Mouse (Mus musculus) hindbrain, postnatal 0 days (tissue): Measurements from ENCODE around the gene Ankrd44. TPM values are rescaled to one million over a fixed set of nuclear protein-coding genes. Genes with fewer than 3 reads are reported as not detected.

Experiments used
- ATAC-seq: fragments of 200-750 bp; cut with Nextera tagmentation; 2 replicates; pipeline ENCODE4 v1.8.0; 2017; ENCODE audit warnings: mild to moderate bottlenecking, moderate TSS enrichment, moderate library complexity
- DNase-seq: peaks from one replicate; pipeline ENCODE4 v3.0.0-alpha.2; 2015; ENCODE audit warnings: low spot score
- H3K27ac ChIP-seq: fragments of 300-500 bp; sonication (generic); 2 replicates; pipeline ENCODE4 v1.5.1; 2014; ENCODE audit warnings: mild to moderate bottlenecking
- H3K27me3 ChIP-seq: fragments of 300-500 bp; sonication (generic); 2 replicates; pipeline ENCODE4 v1.6.1; 2014; ENCODE audit warnings: low read length, mixed read lengths; ENCODE audit not compliant: insufficient read depth
- H3K36me3 ChIP-seq: fragments of 300-500 bp; sonication (generic); 2 replicates; pipeline ENCODE4 v1.6.1; 2014; ENCODE audit warnings: low read length, mixed read lengths; ENCODE audit not compliant: insufficient read depth
- H3K4me1 ChIP-seq: fragments of 300-500 bp; sonication (generic); 2 replicates; pipeline ENCODE4 v1.6.1; 2014; ENCODE audit warnings: antibody characterized with exemption, low read length, mixed read lengths; ENCODE audit not compliant: insufficient read depth
- H3K4me2 ChIP-seq: fragments of 300-500 bp; sonication (generic); 2 replicates; pipeline ENCODE4 v1.6.1; 2014; ENCODE audit warnings: low read depth, mild to moderate bottlenecking, low read length, moderate library complexity, mixed read lengths
- H3K4me3 ChIP-seq: fragments of 300-500 bp; sonication (generic); 2 replicates; pipeline ENCODE4 v1.5.1; 2014; ENCODE audit warnings: low read length
- H3K9ac ChIP-seq: fragments of 300-500 bp; sonication (generic); replicated peaks from 2 replicates; pipeline ENCODE4 v1.6.1; 2014; ENCODE audit warnings: mild to moderate bottlenecking, low read length, moderate library complexity, mixed read lengths
- H3K9me3 ChIP-seq: fragments of 300-500 bp; sonication (generic); 2 replicates; pipeline ENCODE4 v1.6.1; 2016; ENCODE audit warnings: low read length, mixed read lengths
- CTCF ChIP-seq: IDR thresholded peaks from 2 replicates; pipeline ENCODE4 v1.5.1; 2016; ENCODE audit warnings: antibody characterized with exemption, control low read depth, low read depth
- WGBS: fragments of 180-500 bp; shearing (Covaris S2); extraction: QIAGEN DNeasy Blood & Tissue Kit; methylation state at CpG from one replicate; pipeline ENCODE4 v1.1.7; 2014; 5-methylcytosine and 5-hydroxymethylcytosine counted together
- polyA plus RNA-seq: library from polyadenylated mRNA; unstranded; fragments of >200 nt; fragmentation: Nextera tagmentation; extraction: Ambion mirVana; gene quantifications from 2 replicates; pipeline ENCODE4 v1.2.1, GENCODE M21; 2015
- total RNA-seq: library from RNA; depleted of rRNA; stranded (reverse); fragments of >200 nt; gene quantifications from 2 replicates; pipeline ENCODE4 v1.2.3, GENCODE M21; 2014

The Ankrd44 gene
- total and polyA plus RNA-seq, 2 experiments from 2014 or later, result 13.7 to 82.9 TPM

GRCm38 (mm10) chr1:54907066-54907639, 19.0 kb downstream of the Ankrd44 start:
- DNase-seq (no peak), ATAC-seq (no peak)
- H3K36me3 ChIP-seq, result no peaks in the 10 kb centered on the region
- H3K9me3 ChIP-seq, result no peaks in the 10 kb centered on the region
- WGBS, result 54% methylated on average over 15 of the region's 15 CpGs
- no peak overlapping the region for H3K9ac ChIP-seq
- H3K4me1 ChIP-seq, result peaks cover 13% of the 10 kb centered on the region; the same call in 1 of the 2 replicates
- no peak overlapping the region for H3K27ac ChIP-seq
- H3K27me3 ChIP-seq, result no peaks in the 10 kb centered on the region
- TF ChIP-seq CTCF, result no peak
- H3K4me2 ChIP-seq, result no peak overlapping the region
- no peak overlapping the region for H3K4me3 ChIP-seq

- peak overlapping the region; percentile 51 for H3K27ac ChIP-seq
- DNase-seq (peak; percentile 30), ATAC-seq (peak; percentile 44)
- H3K4me1 ChIP-seq, result peaks cover 13% of the 10 kb centered on the region; the same call in 1 of the 2 replicates
- H3K27me3 ChIP-seq, result no peaks in the 10 kb centered on the region
- H3K4me2 ChIP-seq, result no peak overlapping the region
- H3K4me3 ChIP-seq, result no peak overlapping the region
- no peaks in the 10 kb centered on the region for H3K36me3 ChIP-seq
- H3K9ac ChIP-seq, result no peak overlapping the region
- no peaks in the 10 kb centered on the region for H3K9me3 ChIP-seq
- 70% methylated on average over 8 of the region's 8 CpGs for WGBS
- no peak for TF ChIP-seq CTCF
These were observed 19.9 kb downstream of the Ankrd44 start for GRCm38 (mm10) chr1:54906322-54906721.

DNA sequence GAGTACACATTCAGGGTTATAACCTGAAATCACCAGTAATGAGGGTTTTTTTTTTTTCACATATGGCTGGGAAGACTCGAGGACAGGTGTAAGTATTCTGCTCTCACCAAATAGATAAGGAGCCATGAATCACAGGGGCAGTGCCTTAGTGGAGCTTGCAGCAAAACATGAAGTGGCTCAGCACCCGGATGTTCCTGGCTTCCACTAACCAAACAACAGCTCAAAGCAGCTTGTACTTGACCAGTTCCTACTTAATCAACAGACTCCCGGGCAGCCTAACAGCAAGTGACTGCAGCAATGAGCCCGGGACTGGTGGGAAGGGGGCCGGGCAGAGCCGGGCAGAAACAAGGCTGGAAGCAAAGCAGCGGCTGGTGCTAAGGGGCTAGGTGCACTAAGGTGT, 20.6 kb downstream of the Ankrd44 start:
- H3K9me3 ChIP-seq, result no peaks in the 10 kb centered on the region
- H3K4me2 ChIP-seq, result no peak overlapping the region
- DNase-seq (no peak), ATAC-seq (no peak)
- no peak overlapping the region for H3K9ac ChIP-seq
- TF ChIP-seq CTCF, result no peak
- 75% methylated on average over 7 of the region's 7 CpGs for WGBS
- H3K27me3 ChIP-seq, result no peaks in the 10 kb centered on the region
- H3K4me1 ChIP-seq, result peaks cover 11% of the 10 kb centered on the region; the same call in 1 of the 2 replicates
- no peak overlapping the region for H3K4me3 ChIP-seq
- no peaks in the 10 kb centered on the region for H3K36me3 ChIP-seq
- H3K27ac ChIP-seq, result peak overlapping the region; percentile 51

DNA sequence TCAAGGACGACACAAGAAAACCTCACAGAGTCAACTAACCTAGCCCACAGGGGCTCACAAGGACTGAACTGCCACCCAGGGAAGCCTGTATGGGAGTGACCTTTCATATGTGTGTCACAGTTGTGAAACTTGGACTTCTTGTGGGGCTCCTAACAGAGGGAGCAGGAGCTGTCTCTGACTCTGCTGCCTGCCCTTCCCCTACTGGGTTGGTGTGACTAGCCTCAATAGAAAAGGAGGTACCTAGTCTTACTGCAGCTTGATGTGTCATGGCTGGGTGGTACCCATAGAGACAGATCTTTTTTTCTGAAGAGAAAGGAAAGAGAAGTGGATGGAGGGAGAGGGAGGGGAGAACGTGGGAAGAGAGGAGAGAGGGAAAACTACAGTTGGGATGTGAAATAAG, 22.0 kb downstream of the Ankrd44 start:
- H3K4me2 ChIP-seq, result no peak overlapping the region
- DNase-seq (no peak), ATAC-seq (no peak)
- H3K9ac ChIP-seq, result no peak overlapping the region
- no peak overlapping the region for H3K4me3 ChIP-seq
- TF ChIP-seq CTCF, result no peak
- no peaks in the 10 kb centered on the region for H3K27me3 ChIP-seq
- H3K27ac ChIP-seq, result no peak overlapping the region
- no peaks in the 10 kb centered on the region for H3K9me3 ChIP-seq
- peaks cover 15% of the 10 kb centered on the region; the same call in 1 of the 2 replicates for H3K4me1 ChIP-seq
- H3K36me3 ChIP-seq, result no peaks in the 10 kb centered on the region
- WGBS, result 84% methylated on average over 2 of the region's 2 CpGs

- H3K27me3 ChIP-seq, result no peaks in the 10 kb centered on the region
- TF ChIP-seq CTCF, result no peak
- 94% methylated on average over 12 of the region's 12 CpGs for WGBS
- H3K4me1 ChIP-seq, result peaks cover 21% of the 10 kb centered on the region
- H3K9ac ChIP-seq, result no peak overlapping the region
- no peak for ATAC-seq
- H3K4me2 ChIP-seq, result no peak overlapping the region
- H3K4me3 ChIP-seq, result no peak overlapping the region
- H3K9me3 ChIP-seq, result no peaks in the 10 kb centered on the region
- no peak overlapping the region for H3K27ac ChIP-seq
- DNase-seq, result no peak
- H3K36me3 ChIP-seq, result no peaks in the 10 kb centered on the region
These were observed 23.4 kb downstream of the Ankrd44 start for GRCm38 (mm10) chr1:54902689-54903246.

DNA sequence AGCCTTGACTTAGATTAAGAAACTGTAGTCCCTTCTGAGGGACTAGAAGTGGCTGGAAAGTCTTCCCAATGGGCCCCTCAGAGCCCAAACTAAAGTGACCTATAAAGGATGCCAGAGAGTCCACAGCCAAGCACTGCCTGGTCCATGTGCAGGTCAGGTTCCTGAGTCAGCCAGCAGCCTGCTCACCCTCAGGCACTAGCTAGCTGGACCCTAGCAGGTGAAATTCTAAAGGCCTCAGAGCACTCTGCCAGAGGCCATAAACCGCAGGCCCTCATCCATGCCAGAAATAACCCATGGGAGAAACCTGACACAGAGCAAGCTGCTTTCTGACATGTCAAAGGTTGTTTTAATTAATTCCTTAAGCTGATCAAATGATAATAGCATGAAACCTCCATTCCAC, 25.1 kb downstream of the Ankrd44 start:
- no peak for DNase-seq
- 72% methylated on average over 1 of the region's 1 CpGs for WGBS
- H3K4me3 ChIP-seq, result no peak overlapping the region

DNA sequence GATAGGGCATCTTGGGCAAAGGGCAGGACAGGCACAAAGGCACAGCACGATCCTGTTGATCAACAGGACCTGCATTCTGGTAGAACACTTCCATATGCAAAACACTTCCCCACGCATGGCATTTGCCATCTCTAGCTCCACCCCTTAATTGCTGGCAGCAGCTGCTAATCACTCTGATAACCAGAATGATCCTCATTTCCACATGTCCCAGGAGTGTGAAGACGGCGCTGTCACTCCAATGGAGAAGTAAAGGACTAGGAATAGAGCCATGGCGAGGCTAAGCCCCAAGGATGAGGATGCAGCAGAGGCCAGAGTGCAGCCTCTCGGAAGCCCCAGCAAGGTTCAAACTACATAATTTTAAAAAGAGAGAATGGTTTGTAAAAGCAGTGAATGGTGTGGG, 26.9 kb downstream of the Ankrd44 start:
- no peak for TF ChIP-seq CTCF
- peak; percentile 24 for DNase-seq
- no peaks in the 10 kb centered on the region for H3K36me3 ChIP-seq
- no peak overlapping the region for H3K4me2 ChIP-seq
- no peak overlapping the region for H3K9ac ChIP-seq
- H3K27ac ChIP-seq, result peak overlapping the region; percentile 67
- H3K27me3 ChIP-seq, result no peaks in the 10 kb centered on the region
- 46% methylated on average over 6 of the region's 6 CpGs for WGBS
- H3K4me3 ChIP-seq, result no peak overlapping the region
- H3K9me3 ChIP-seq, result no peaks in the 10 kb centered on the region
- ATAC-seq, result peak; percentile 59
- H3K4me1 ChIP-seq, result peaks cover 14% of the 10 kb centered on the region

More for the DNA sequence above, 25.1 kb downstream of the Ankrd44 start:
- Histone ChIP-seq H3K27me3 (no peaks in the 10 kb centered on the region), H3K4me1 (peaks cover 14% of the 10 kb centered on the region), H3K9me3 (no peaks in the 10 kb centered on the region), H3K27ac (no peak overlapping the region), H3K36me3 (no peaks in the 10 kb centered on the region), H3K4me2 (no peak overlapping the region), H3K9ac (no peak overlapping the region)
- no peak for TF ChIP-seq CTCF
- no peak for ATAC-seq
